ENCODE assay signal across 7 mouse cellular contexts in the genomic region with DNA sequence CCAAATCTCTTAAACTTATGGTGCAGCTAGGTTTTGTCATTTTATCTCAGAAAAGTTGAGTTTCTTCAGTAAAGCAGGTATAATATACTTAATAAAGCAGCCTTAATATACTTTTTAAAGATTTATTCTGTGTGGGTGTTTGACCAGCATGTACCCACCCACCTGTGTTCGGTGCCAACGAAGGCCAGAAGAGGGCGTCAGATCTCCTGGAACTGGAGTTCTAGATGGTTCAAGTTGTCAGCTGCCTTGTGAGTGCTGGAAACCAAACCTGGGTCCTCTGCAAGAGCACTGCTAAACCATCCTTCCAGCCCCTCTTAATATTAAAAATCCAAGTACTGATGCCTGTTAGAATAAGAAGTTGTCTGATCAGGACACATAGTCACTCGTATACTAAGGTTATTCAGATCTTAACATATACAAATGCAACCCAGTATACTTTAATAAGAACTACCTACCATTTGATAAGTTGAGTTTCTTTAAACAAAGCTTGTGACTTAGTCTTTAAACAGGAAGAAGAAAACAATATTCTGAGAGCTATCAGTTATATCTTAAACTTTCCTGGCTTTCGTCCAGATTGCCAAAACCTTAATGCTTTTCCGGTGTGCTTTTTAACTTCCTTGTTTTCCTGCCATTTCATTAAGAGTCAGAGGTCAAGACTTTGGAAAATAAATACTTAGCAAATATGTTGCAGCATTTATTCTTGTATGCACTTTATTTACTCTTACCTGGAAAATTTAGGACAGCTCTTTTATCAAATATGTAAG. TPM values are rescaled to one million over a fixed set of nuclear protein-coding genes. Genes with fewer than 3 reads are reported as not detected.
DNase-seq lines count a peak whose midpoint lies in the region; ATAC-seq and TF ChIP-seq lines count a peak whose summit lies in the region.

No protein-coding gene starts in this region.

- intact Hi-C loops in left cerebral cortex, postnatal 25 days (cut with DNase I), result loop anchor here (1.0 to 10.0 kb wide), 2 partner anchors 41 to 194 kb away; no protein-coding TSS in a partner anchor

- no peaks in the 10 kb centered on the region for H3K27me3 ChIP-seq in hindbrain, embryonic 14.5 days (ENCODE audit: control insufficient read depth, insufficient read depth, low read length)

- peak overlapping the region; percentile 98; the same call in 1 of the 2 replicates for H3K27ac ChIP-seq in layer of hippocampus, adult 2 months
- no peak overlapping the region for H3K27ac ChIP-seq in hindbrain, embryonic 14.5 days

- ATAC-seq in hindbrain, embryonic 14.5 days (ENCODE audit: low FRiP score), result no peak
- ATAC-seq in activated CD4-positive, CD25-positive, alpha-beta regulatory T cell, adult 4 months, result no peak

- no peak overlapping the region for H3K9ac ChIP-seq in hindbrain, embryonic 14.5 days

- no peak for DNase-seq in layer of hippocampus, adult 2 months (ENCODE audit: low spot score in 2 of 2)
- DNase-seq in layer of hippocampus, postnatal 36 days, result no peak
- peak; percentile 52 for DNase-seq in cerebellum, adult 9-11 months
- DNase-seq in hindbrain, embryonic 14.5 days (ENCODE audit: low spot score), result no peak
- peak; percentile 26 for DNase-seq in lung, postnatal 4 days
- no peak for DNase-seq in left cerebral cortex, postnatal 25 days (ENCODE audit: low spot score in 2 of 2)

- peak; percentile 39 for TF ChIP-seq CTCF in layer of hippocampus, adult 2 months (conservative IDR thresholded peaks at IDR 0.05)

- peaks cover 11% of the 10 kb centered on the region for H3K9me3 ChIP-seq in hindbrain, embryonic 14.5 days (ENCODE audit: control insufficient read depth, low read length)

- H3K36me3 ChIP-seq in hindbrain, embryonic 14.5 days (replicated peaks; ENCODE audit: control insufficient read depth, insufficient read depth), result peaks cover 26% of the 10 kb centered on the region

- H3K4me1 ChIP-seq in hindbrain, embryonic 14.5 days (replicated peaks; ENCODE audit: control insufficient read depth, insufficient read depth, low read length), result peaks cover 14% of the 10 kb centered on the region; the same call in 1 of the 2 replicates

- peak overlapping the region; percentile 61 for H3K4me2 ChIP-seq in hindbrain, embryonic 14.5 days (replicated peaks)

- 94% methylated on average over 6 of the region's 6 CpGs for WGBS in hindbrain, embryonic 14.5 days

- peak overlapping the region; percentile 97; the same call in 1 of the 2 replicates for H3K4me3 ChIP-seq in layer of hippocampus, adult 2 months
- H3K4me3 ChIP-seq in hindbrain, embryonic 14.5 days (replicated peaks; ENCODE audit: low read length), result peak overlapping the region; percentile 93; the same call in 1 of the 2 replicates

RNA-seq across cellular contexts. Expression of a gene that starts 1.7 kb away (rescaled TPM):
- total RNA-seq in layer of hippocampus, adult 2 months (2021), result 10 to 100 TPM; 72.4 to 89.3 TPM
- 10 to 100 TPM; 86.7 to 89.8 TPM for total RNA-seq in layer of hippocampus, postnatal 36 days (2021)
- 48.0 and 52.3 TPM in 2 replicates for polyA plus RNA-seq in hindbrain, embryonic 14.5 days (2014; fragmentation: Nextera tagmentation; extraction: Ambion mirVana)
- polyA plus RNA-seq in activated CD4-positive, CD25-positive, alpha-beta regulatory T cell, adult 4 months (2017; shearing (Covaris generic)), result 10 to 100 TPM; 24.3 to 29.0 TPM
- 10 to 100 TPM; 82.0 to 86.4 TPM for total RNA-seq in left cerebral cortex, postnatal 25 days (2021)

RNA-seq across cellular contexts. Expression of a gene that starts 41.8 kb away (rescaled TPM):
- 10 to 100 TPM; 38.7 to 42.3 TPM for total RNA-seq in layer of hippocampus, adult 2 months (2021)
- total RNA-seq in layer of hippocampus, postnatal 36 days (2021), result 10 to 100 TPM; 36.4 to 45.5 TPM
- 21.7 and 24.7 TPM in 2 replicates for polyA plus RNA-seq in hindbrain, embryonic 14.5 days (2014; fragmentation: Nextera tagmentation; extraction: Ambion mirVana)
- 1 to 10 TPM; 6.7 to 6.9 TPM for polyA plus RNA-seq in activated CD4-positive, CD25-positive, alpha-beta regulatory T cell, adult 4 months (2017; shearing (Covaris generic))
- 10 to 100 TPM; 36.4 to 37.9 TPM for total RNA-seq in left cerebral cortex, postnatal 25 days (2021)

Comparison
In these comparisons a context has a peak if more than half of its experiments do, and no peak if none do; other contexts are left out.
1. DNase-seq: peak in cerebellum, adult 9-11 months (single experiment) and lung, postnatal 4 days (2 of 2); none in layer of hippocampus, adult 2 months (0 of 2), layer of hippocampus, postnatal 36 days (0 of 2), hindbrain, embryonic 14.5 days (single experiment) and left cerebral cortex, postnatal 25 days (0 of 2).